Mouse (Mus musculus): ENCODE measurements around the gene Ccdc155. TPM values are rescaled to one million over a fixed set of nuclear protein-coding genes. Genes with fewer than 3 reads are reported as not detected.

Ccdc155 gene
- polyA plus RNA-seq, 1 experiment from 2014 or later, result not detected

DNA sequence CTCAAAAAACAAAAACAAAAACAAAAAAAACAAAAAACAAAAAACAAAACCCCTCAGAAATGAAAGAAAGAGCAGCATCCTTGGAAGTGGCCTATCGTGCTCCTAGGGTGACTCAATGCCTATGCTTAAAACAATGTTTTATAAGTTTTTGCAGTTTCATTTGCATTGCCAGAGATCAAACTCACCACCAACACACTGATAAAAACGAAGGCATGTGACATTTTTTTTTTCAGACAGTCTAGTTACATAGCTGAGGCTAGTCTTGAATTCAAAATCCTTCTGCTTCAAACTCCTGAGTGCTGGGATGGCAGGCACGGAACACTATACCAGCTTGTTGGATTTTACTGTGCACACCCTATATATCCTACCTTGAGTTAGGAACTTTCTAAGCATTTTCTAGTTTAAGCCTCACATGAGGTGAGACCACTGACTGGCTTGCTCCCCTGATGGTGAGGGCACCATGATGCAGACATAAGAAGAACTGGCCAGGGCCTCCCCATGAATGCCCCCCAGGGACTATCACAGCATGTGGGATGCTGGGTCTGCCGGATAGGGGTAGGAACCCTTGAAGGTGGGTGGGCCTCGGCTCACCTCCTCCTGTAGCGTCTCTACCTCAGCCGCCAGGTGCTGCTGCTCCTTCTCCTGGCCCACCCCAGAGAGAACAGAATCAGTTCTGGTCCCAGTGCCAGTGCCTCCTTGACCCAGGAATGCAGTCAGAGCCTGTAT lies 11.9 kb downstream of the Ccdc155 start:
- Histone ChIP-seq H3K9me3 (ENCODE audit: control insufficient read depth) (no peaks in the 10 kb centered on the region), H3K4me2 (replicated peaks; ENCODE audit: low read depth) (no peak overlapping the region), H3K27me3 (replicated peaks; ENCODE audit: control insufficient read depth, insufficient read depth, low read length) (peaks cover 21% of the 10 kb centered on the region; the same call in 1 of the 2 replicates), H3K36me3 (ENCODE audit: control insufficient read depth, insufficient read depth) (no peaks in the 10 kb centered on the region), H3K4me1 (replicated peaks; ENCODE audit: control insufficient read depth, insufficient read depth, low read length) (no peaks in the 10 kb centered on the region), H3K27ac (ENCODE audit: low read depth, low read length) (no peak overlapping the region), H3K9ac (ENCODE audit: low read depth, low read length) (no peak overlapping the region), H3K4me3 (ENCODE audit: low read depth, low read length) (no peak overlapping the region)
- TF ChIP-seq CTCF (IDR thresholded peaks at IDR 0.05; ENCODE audit: low read depth), result no peak
- 87% methylated on average over 7 of the region's 7 CpGs for WGBS
- no peak for ATAC-seq

DNA sequence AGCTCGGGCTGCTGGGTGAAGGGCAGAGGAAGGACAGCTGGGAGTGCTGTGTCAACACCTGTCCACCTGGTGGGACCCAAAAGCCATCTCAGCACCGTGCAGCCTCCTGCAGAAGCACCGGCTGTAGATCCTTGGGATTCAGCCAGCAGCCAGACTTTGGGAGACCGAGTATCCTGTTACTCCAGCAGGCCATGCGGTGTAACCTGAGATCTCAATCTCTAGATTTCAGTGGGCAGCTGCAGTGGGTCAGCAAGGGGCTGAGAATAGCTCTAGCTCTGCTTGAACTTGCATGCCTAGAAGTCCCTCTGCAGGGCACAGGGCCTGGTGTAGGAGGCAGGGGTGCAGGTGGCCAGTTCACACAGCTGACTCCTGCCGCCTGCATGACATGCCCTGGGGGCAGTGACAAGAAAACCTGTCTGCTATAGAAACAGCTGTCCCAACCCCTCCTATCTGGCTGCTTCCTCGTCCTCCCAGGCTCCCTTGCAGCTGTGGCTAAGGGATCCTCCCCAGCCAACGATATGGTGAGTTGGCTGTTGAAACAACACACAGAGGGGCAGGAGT lies 12.8 kb downstream of the Ccdc155 start:
- Histone ChIP-seq H3K27me3 (replicated peaks; ENCODE audit: control insufficient read depth, insufficient read depth, low read length) (peaks cover 21% of the 10 kb centered on the region; the same call in 1 of the 2 replicates), H3K4me3 (ENCODE audit: low read depth, low read length) (no peak overlapping the region), H3K9me3 (ENCODE audit: control insufficient read depth) (no peaks in the 10 kb centered on the region), H3K4me1 (replicated peaks; ENCODE audit: control insufficient read depth, insufficient read depth, low read length) (no peaks in the 10 kb centered on the region), H3K4me2 (replicated peaks; ENCODE audit: low read depth) (no peak overlapping the region), H3K36me3 (ENCODE audit: control insufficient read depth, insufficient read depth) (no peaks in the 10 kb centered on the region), H3K9ac (ENCODE audit: low read depth, low read length) (no peak overlapping the region), H3K27ac (ENCODE audit: low read depth, low read length) (no peak overlapping the region)
- ATAC-seq, result no peak
- TF ChIP-seq CTCF (IDR thresholded peaks at IDR 0.05; ENCODE audit: low read depth), result no peak
- 15% methylated on average over 8 of the region's 8 CpGs for WGBS

DNA sequence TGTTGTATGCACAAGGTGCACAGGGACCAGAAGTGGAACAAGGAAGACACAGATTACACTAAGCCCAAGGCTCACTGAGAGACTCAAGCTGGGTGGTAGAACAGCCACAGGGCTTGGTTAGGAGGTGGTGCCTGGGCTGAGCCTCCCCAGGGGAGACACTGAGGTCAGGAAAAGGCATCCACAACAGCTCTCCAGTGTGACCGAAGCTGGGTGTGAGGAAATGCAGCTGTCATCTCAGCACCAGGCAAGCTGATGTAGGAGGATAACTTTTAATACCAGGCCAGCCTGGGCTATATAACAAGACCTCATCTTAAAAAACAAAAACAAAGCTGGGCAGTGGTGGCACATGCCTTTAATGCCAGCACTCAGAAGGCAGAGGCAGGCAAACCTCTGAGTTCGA lies 13.5 kb downstream of the Ccdc155 start:
- H3K9ac ChIP-seq (ENCODE audit: low read depth, low read length), result no peak overlapping the region
- ATAC-seq, result no peak
- no peak overlapping the region for H3K4me3 ChIP-seq (ENCODE audit: low read depth, low read length)
- no peak for TF ChIP-seq CTCF (IDR thresholded peaks at IDR 0.05; ENCODE audit: low read depth)
- no peaks in the 10 kb centered on the region for H3K4me1 ChIP-seq (replicated peaks; ENCODE audit: control insufficient read depth, insufficient read depth, low read length)
- H3K36me3 ChIP-seq (ENCODE audit: control insufficient read depth, insufficient read depth), result no peaks in the 10 kb centered on the region
- H3K4me2 ChIP-seq (replicated peaks; ENCODE audit: low read depth), result no peak overlapping the region
- H3K27me3 ChIP-seq (replicated peaks; ENCODE audit: control insufficient read depth, insufficient read depth, low read length), result peaks cover 28% of the 10 kb centered on the region; the same call in 1 of the 2 replicates
- H3K9me3 ChIP-seq (ENCODE audit: control insufficient read depth), result no peaks in the 10 kb centered on the region
- H3K27ac ChIP-seq (ENCODE audit: low read depth, low read length), result no peak overlapping the region
- WGBS, result 65% methylated on average over 2 of the region's 2 CpGs

DNA sequence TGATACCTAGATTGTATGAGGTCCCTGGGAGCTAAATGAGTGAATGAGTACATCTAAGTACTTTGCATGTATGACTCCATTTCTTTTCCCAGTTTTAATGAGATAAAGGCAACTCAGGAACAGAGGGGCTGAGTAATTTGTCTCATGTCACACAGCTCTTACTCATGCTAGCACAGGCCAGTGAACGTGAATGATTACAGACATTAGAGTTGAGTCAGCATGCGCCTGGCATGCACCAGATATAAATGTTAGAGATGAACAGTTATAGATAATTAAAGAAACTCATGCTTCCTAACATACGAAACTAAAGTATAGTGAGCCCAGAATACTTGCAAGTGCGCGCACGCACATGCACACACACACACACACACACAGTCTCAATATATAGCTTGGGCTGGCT lies 14.5 kb downstream of the Ccdc155 start:
- WGBS, result 85% methylated on average over 6 of the region's 6 CpGs

DNA sequence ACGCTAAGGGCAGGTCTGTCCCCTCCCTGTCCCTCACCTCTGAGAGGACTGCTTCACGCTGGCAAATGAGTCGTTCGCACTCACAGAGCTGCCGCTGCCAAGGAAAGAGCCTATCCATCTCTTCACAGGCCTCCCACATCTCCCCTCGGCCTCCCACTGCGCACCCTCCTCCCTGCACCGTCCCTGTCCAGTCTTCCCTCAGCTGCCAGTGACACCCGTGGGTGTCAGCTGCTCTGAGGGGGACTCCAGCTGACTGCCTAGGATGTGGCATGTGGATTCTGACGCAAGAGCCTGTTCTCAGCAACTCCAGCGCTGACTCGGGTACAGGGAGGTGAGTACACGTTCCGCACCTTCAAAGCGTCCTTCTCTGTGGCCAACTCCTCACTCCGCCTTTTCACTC lies 15.1 kb downstream of the Ccdc155 start:
- WGBS, result 45% methylated on average over 16 of the region's 16 CpGs
- Histone ChIP-seq H3K36me3 (ENCODE audit: control insufficient read depth, insufficient read depth) (no peaks in the 10 kb centered on the region), H3K9ac (ENCODE audit: low read depth, low read length) (no peak overlapping the region), H3K4me2 (replicated peaks; ENCODE audit: low read depth) (no peak overlapping the region), H3K9me3 (ENCODE audit: control insufficient read depth) (no peaks in the 10 kb centered on the region), H3K27ac (ENCODE audit: low read depth, low read length) (no peak overlapping the region), H3K4me1 (replicated peaks; ENCODE audit: control insufficient read depth, insufficient read depth, low read length) (no peaks in the 10 kb centered on the region), H3K27me3 (replicated peaks; ENCODE audit: control insufficient read depth, insufficient read depth, low read length) (peaks cover 37% of the 10 kb centered on the region), H3K4me3 (ENCODE audit: low read depth, low read length) (no peak overlapping the region)
- no peak for ATAC-seq
- no peak for TF ChIP-seq CTCF (IDR thresholded peaks at IDR 0.05; ENCODE audit: low read depth)

More for the DNA sequence above, 14.5 kb downstream of the Ccdc155 start:
- Histone ChIP-seq H3K4me1 (replicated peaks; ENCODE audit: control insufficient read depth, insufficient read depth, low read length) (no peaks in the 10 kb centered on the region), H3K9me3 (ENCODE audit: control insufficient read depth) (no peaks in the 10 kb centered on the region), H3K27ac (ENCODE audit: low read depth, low read length) (no peak overlapping the region), H3K36me3 (ENCODE audit: control insufficient read depth, insufficient read depth) (no peaks in the 10 kb centered on the region), H3K4me3 (ENCODE audit: low read depth, low read length) (no peak overlapping the region), H3K27me3 (replicated peaks; ENCODE audit: control insufficient read depth, insufficient read depth, low read length) (peaks cover 31% of the 10 kb centered on the region), H3K4me2 (replicated peaks; ENCODE audit: low read depth) (no peak overlapping the region), H3K9ac (ENCODE audit: low read depth, low read length) (no peak overlapping the region)
- no peak for TF ChIP-seq CTCF (IDR thresholded peaks at IDR 0.05; ENCODE audit: low read depth)
- ATAC-seq, result no peak

DNA sequence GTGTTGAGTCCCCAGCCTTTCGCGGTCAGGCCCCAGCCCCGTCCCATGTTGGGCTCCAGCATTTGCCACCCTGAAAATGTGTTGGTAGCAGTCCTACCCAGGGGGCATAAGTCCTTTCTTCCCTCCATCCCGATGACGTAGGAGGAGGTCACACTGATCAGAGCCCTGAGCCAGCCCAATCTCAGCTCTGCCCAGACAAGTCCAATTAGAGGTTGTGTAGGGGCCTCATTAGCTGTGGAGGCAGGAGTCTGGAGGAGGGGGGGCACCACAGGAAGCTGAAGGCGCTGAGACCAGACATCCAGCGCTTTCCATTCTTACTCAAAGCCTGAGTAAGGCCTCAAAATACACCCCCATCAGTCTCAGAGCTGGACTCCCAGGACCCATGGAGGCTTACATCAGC lies 18.8 kb downstream of the Ccdc155 start:
- TF ChIP-seq CTCF (IDR thresholded peaks at IDR 0.05; ENCODE audit: low read depth), result no peak
- Histone ChIP-seq H3K36me3 (ENCODE audit: control insufficient read depth, insufficient read depth) (no peaks in the 10 kb centered on the region), H3K27me3 (replicated peaks; ENCODE audit: control insufficient read depth, insufficient read depth, low read length) (peaks cover 68% of the 10 kb centered on the region), H3K4me2 (replicated peaks; ENCODE audit: low read depth) (no peak overlapping the region), H3K9me3 (ENCODE audit: control insufficient read depth) (no peaks in the 10 kb centered on the region), H3K9ac (ENCODE audit: low read depth, low read length) (no peak overlapping the region), H3K4me3 (ENCODE audit: low read depth, low read length) (no peak overlapping the region), H3K27ac (ENCODE audit: low read depth, low read length) (no peak overlapping the region), H3K4me1 (replicated peaks; ENCODE audit: control insufficient read depth, insufficient read depth, low read length) (0 out of 2 replicates have a peak, but pooled peaks cover 3% of the 10 kb centered on the region)
- WGBS, result 70% methylated on average over 7 of the region's 7 CpGs
- no peak for ATAC-seq

All from intestine, postnatal 0 days (tissue).